Mouse (Mus musculus) lung, adult 18-20 months (tissue): ENCODE data around the gene Gpr37l1.

ENCODE experiments used
- DNase-seq, 2 experiments: peaks; one replicate each; pipeline ENCODE4 v3.0.0; 2022; ENCODE audit warnings: mixed read lengths in 2 of 2

Gpr37l1 gene

GRCm38 (mm10) chr1:135146946-135147701, 20.4 kb downstream of the Gpr37l1 start:
- DNase-seq, result peak; percentile 91 to 95

DNA sequence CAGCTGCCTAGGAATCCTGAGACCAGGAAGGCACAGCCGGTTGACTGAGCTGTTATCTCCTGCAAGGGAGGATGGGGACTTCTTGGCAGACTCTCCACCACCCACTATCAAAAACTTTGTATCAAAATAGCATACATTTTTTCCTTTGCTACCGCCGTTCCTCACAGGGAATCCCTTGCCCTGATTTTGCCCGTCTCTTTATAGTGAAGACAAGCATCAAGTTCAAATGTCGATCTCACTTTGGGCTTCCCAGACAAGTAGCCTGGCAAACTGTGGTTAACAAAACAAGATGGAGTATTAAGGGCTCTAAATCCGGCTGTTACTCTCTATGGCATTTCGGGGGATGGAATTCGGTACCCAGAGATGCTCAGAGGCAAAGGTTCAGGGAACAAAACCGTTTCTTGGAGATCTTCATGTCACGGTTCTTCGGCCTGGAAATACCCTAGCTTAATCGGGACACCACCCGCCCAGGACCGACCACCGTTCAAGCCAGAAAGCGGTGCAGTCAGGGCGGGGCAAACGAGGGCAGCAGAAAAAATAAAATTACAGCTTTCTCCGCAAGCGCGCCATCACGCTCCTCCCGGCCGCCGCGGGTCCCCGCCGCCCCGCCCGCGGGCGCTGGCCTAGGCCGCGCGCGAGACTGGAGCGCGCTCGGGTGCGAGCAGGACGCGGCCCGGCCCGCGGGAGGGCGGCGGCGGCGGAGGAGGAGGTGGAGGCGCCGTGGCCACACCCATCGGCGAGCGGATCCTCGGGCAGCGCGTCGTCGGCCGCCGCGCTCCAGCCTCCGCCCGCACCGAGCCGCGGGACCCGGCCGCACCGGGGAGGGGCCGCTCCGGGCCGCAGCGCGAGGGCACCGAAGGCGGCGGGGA, 21.2 kb downstream of the Gpr37l1 start, which contains the start of gene Arl8a:
Gene Arl8a, plus strand, starts transcription at position 748 of the 869 bp plus-strand sequence.
- peak; percentile 87 to 88 for DNase-seq

DNA sequence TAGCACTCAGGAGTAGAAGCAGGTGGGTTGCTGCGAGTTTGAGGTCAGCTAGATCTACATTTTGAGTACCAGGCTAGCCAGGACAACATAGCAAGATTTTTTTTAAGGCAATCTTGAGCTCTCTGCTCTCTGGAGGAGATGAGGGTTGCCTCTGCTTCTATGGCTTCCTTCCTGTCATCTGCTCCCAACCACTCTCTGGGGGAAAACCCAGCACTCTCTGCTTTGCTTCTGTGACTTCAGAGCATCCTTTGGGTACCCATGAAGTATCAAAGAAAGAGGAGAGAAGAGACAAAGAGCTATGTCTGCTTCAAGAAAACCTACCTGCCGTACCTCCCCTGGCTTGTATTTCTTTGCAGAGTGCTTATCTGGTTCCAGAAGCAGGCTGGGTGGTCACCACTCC, 23.5 kb downstream of the Gpr37l1 start:
- DNase-seq, result no peak

GRCm38 (mm10) chr1:135142452-135142851, 25.0 kb downstream of the Gpr37l1 start:
- DNase-seq, result no peak

- no peak for DNase-seq
Observed at GRCm38 (mm10) chr1:135139906-135140305, 27.6 kb downstream of the Gpr37l1 start.

- peak in 1 of 2 experiments; percentile 52 for DNase-seq
Observed at GRCm38 (mm10) chr1:135136500-135136899, 31.0 kb downstream of the Gpr37l1 start.

GRCm38 (mm10) chr1:135135111-135135787, 32.2 kb downstream of the Gpr37l1 start:
- no peak for DNase-seq

- DNase-seq, result no peak
Observed at GRCm38 (mm10) chr1:135133678-135134435, 33.6 kb downstream of the Gpr37l1 start.

DNA sequence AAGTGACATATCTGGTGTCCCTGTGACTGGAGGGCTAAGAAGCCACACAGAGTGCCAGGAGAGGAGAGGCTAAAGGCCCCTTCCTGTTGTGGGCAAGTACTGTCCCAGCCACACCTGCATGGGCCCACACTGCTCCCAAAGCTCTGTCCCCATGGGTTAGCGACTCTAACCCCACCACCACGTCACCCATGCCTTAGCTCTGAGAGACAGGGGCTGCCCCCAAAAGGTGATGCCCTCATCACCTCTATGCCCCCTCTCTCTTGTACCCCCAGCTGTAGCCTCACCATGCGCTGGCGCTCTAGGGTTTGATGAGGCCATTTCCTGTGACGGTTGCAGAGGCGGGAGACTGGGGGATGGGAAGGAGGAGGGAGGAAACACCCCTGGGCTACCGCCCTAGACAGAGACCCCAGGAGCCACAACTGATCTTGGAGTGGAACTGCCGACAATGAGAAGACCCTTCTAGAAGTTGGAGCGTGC, 34.5 kb downstream of the Gpr37l1 start:
- DNase-seq, result no peak

GRCm38 (mm10) chr1:135132473-135132872, 35.0 kb downstream of the Gpr37l1 start, which contains the start of gene Ptpn7:
TSS of gene Ptpn7 (plus strand) at chr1:135132700.
- peak; percentile 79 to 82 for DNase-seq

DNA sequence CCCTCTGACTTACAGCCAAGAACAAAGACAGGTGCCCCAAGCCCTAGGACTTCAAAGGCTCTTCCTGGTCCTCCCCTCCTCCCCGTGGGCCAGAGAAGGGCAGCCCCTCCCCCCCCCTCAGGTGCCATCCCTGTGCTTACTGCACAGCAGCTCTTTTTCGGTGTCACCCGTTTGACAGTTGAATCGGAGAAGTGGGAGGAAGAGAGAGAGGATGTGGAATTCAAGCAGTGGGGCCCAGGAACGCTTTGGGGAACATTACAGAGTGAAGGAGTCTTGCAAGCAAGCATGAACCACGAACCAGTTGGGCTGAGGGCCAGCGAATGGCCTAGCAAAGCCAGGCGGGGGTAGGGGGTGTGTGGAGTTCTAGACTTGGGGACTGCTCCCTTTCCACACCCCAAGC, 35.9 kb downstream of the Gpr37l1 start:
- no peak for DNase-seq

DNA sequence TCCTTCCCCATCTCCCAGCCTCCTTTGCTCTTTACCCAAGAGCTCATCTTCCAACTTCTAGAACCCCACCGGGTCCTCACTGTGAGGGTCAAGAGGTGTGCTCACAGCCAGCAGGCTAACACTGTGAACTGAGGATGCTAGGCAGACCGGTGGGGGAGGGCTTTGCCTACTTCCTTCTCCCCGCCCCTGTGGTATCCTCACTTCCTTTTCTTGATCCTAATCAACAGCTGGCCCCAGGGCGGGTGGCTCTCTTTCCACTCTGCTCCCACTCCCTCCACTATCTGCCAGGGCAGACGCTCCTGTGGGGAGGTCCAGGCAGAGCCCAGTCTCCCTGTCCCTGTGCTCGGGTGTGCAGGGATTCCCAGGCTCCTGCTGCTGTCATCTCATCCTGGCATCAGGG, 36.4 kb downstream of the Gpr37l1 start:
- DNase-seq, result peak; percentile 58 to 61

GRCm38 (mm10) chr1:135130376-135131018, 37.0 kb downstream of the Gpr37l1 start:
- no peak for DNase-seq

DNA sequence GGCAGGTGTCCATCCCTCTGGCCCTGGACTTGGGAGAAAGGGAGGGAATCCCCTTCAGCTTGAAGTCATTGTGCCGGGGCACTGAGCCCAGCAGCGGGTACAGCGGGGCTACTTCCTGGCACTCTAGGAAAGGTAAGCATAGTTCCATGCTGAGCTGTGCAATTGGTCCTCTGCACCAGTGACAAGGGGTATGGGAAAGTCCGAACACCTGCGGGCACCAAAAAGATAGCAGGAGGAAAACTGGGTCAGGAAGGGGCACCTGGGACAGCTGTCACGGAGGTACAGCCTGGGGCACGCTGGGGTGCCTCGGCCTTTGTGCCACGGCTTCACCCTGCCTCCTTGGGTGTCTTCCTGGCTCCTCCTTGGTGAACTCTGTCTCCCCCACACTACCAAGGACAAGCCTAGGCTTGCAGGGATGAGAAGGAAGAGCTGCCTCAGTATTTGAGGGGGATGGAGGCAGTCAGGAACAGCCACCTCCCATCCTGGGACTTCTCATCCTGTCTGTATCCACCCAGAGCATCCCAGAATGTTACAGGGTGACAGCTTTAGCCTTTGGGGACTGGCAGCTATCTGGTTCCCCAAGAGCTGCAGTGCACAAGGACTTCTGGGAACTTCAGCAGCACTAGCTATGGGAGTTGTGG, 37.8 kb downstream of the Gpr37l1 start:
- no peak for DNase-seq

DNA sequence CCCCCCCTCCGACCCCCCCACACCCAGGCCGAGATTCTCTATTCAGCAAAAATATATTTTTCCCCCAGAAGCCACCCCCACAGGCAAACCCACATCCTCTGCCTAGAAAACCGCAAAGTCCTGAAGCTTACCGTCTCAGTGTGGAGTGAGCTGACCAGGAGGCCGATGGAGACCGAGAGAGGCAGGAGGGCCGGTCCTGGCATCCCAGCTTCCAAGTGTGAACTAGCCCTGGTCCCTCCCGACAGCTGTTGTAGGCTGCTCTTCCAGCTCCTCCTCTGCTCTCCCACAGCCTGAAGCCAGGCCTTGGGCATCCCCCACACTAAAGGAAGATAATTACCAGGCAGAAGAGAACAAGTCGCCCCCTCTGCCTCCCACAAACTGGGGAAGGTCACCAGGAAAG, 38.5 kb downstream of the Gpr37l1 start:
- DNase-seq, result no peak

GRCm38 (mm10) chr1:135128011-135128441, 39.5 kb downstream of the Gpr37l1 start:
- DNase-seq, result no peak

DNA sequence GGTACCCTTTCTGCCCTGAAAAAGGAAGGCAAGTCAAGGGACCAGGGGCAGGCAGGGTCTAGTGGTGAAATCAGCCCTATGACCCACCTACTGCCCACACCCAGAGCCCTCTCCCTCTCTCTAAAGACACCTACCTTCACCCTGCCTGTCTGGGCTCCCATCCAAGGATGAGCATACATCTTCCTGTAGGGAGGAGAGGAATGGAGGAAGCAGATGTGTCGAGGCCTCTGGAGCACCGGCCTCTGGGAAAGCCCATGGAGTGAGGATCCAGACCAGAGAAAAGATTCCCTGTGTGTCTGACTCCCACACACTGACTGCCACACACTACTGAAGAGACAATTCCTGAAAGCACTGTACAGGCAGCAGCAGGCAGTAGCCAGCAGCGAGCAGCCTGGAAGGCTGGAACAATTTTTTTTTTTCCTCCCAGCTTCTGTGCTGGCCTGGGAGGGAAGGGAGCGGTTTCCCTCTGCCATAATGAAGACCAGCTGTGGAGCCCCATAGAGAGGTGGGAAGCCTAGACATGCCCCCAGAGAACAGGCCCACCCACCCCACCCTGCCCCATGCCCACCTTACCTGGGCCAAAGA, 40.9 kb downstream of the Gpr37l1 start:
- DNase-seq, result no peak

- DNase-seq, result no peak
Observed at GRCm38 (mm10) chr1:135125990-135126389, 41.5 kb downstream of the Gpr37l1 start.

GRCm38 (mm10) chr1:135124573-135125363, 42.7 kb downstream of the Gpr37l1 start:
- DNase-seq, result no peak

GRCm38 (mm10) chr1:135112661-135113060, 54.8 kb downstream of the Gpr37l1 start:
- DNase-seq, result peak; percentile 28 to 32
